Mouse (Mus musculus) midbrain, embryonic 13.5 days (tissue): ENCODE data around the gene Cask. TPM values are rescaled to one million over a fixed set of nuclear protein-coding genes. Genes with fewer than 3 reads are reported as not detected.

Source experiments
- ATAC-seq: fragments of 200-750 bp; cut with Nextera tagmentation; 2 replicates; pipeline ENCODE4 v1.8.0; 2017; ENCODE audit warnings: mild to moderate bottlenecking, moderate TSS enrichment, moderate library complexity
- H3K27ac ChIP-seq: fragments of 300-500 bp; sonication (generic); 2 replicates; pipeline ENCODE4 v1.5.1; 2015; ENCODE audit warnings: inconsistent platforms, mild to moderate bottlenecking, moderate library complexity
- H3K27me3 ChIP-seq: fragments of 300-500 bp; sonication (generic); 2 replicates; pipeline ENCODE4 v1.6.1; 2015; ENCODE audit warnings: mild to moderate bottlenecking, inconsistent platforms
- H3K36me3 ChIP-seq: fragments of 300-500 bp; sonication (generic); 2 replicates; pipeline ENCODE4 v1.6.1; 2015; ENCODE audit warnings: mild to moderate bottlenecking, inconsistent platforms
- H3K4me1 ChIP-seq: fragments of 300-500 bp; sonication (generic); replicated peaks from 2 replicates; pipeline ENCODE4 v1.6.1; 2015; ENCODE audit warnings: inconsistent platforms
- H3K4me2 ChIP-seq: fragments of 300-500 bp; sonication (generic); replicated peaks from 2 replicates; pipeline ENCODE4 v1.6.1; 2015; ENCODE audit warnings: moderate library complexity, mild to moderate bottlenecking, inconsistent platforms
- H3K4me3 ChIP-seq: fragments of 300-500 bp; sonication (generic); replicated peaks from 2 replicates; pipeline ENCODE4 v1.5.1; 2015; ENCODE audit warnings: mild to moderate bottlenecking, inconsistent platforms
- H3K9ac ChIP-seq: fragments of 300-500 bp; sonication (generic); replicated peaks from 2 replicates; pipeline ENCODE4 v1.6.1; 2015; ENCODE audit warnings: mild to moderate bottlenecking, inconsistent platforms
- H3K9me3 ChIP-seq: fragments of 300-500 bp; sonication (generic); 2 replicates; pipeline ENCODE4 v1.6.1; 2016; ENCODE audit warnings: mild to moderate bottlenecking, inconsistent platforms
- WGBS: fragments of 180-500 bp; shearing (Covaris S2); methylation state at CpG from one replicate; pipeline ENCODE4 v1.1.7; 2015; 5-methylcytosine and 5-hydroxymethylcytosine counted together
- polyA plus RNA-seq: library from polyadenylated mRNA; unstranded; fragments of >200 nt; fragmentation: Nextera tagmentation; extraction: Ambion mirVana; gene quantifications from 2 replicates; pipeline ENCODE4 v1.2.1, GENCODE M21; 2015

Gene Cask
- polyA plus RNA-seq, 1 experiment from 2014 or later = 45.7 TPM

GRCm38 (mm10) chrX:13618476-13618875 lies 232.7 kb downstream of the Cask start:
- WGBS = 87% methylated on average over 4 of the region's 4 CpGs
- no peak overlapping the region for H3K4me3 ChIP-seq
- H3K36me3 ChIP-seq = no peaks in the 10 kb centered on the region
- no peaks in the 10 kb centered on the region for H3K27me3 ChIP-seq
- no peaks in the 10 kb centered on the region for H3K9me3 ChIP-seq
- no peak overlapping the region for H3K4me2 ChIP-seq
- H3K9ac ChIP-seq = no peak overlapping the region
- H3K27ac ChIP-seq = no peak overlapping the region
- ATAC-seq = no peak
- no peaks in the 10 kb centered on the region for H3K4me1 ChIP-seq

DNA sequence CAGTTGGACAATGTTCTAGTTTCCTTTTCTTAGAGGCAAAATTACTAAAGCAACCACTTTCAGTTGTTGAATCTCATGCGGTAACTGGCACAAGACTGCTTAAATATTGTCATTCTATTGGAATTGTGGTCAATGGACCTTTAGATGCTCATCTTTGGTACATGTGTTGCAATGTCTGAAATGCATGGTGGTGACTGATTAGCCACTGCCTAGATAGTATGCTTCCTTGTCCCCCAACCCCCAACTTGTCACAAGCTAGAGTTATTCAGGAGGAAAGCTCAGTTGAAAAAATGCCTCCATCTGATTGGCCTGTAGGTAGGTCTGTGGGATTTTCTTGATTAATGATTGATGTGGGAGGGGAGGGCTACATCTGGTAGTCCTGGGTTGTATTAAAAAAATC lies 233.9 kb downstream of the Cask start:
- no peak for ATAC-seq
- Histone ChIP-seq H3K27ac (no peak overlapping the region), H3K27me3 (no peaks in the 10 kb centered on the region), H3K4me1 (no peaks in the 10 kb centered on the region), H3K9me3 (no peaks in the 10 kb centered on the region), H3K36me3 (peaks cover 4% of the 10 kb centered on the region; the same call in 1 of the 2 replicates), H3K4me2 (no peak overlapping the region), H3K4me3 (no peak overlapping the region), H3K9ac (no peak overlapping the region)
- WGBS = 96% methylated on average over 1 of the region's 1 CpGs

DNA sequence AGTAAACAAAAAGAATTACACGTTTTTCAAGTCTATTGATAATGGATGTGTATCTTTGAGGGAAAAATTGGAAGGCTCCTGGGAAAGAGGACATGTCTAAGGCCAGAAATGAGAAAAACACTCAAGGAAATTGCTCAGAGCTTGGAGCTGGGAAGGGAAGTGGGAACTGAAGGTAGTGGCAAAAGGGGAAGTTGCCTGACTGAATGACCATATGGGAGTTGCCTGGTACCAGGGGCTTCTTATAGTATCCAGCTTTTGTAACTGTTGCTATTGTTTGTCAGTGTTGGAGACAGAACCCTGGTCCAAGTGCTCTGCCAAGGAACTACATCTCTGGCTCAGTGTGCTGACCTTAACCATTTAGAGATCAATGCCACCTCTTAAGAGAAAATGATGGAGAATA lies 234.4 kb downstream of the Cask start:
- no peak overlapping the region for H3K4me3 ChIP-seq
- H3K4me1 ChIP-seq = no peaks in the 10 kb centered on the region
- WGBS = 49% methylated on average over 1 of the region's 1 CpGs
- no peak overlapping the region for H3K4me2 ChIP-seq
- no peak overlapping the region for H3K9ac ChIP-seq
- H3K9me3 ChIP-seq = no peaks in the 10 kb centered on the region
- no peak for ATAC-seq
- peaks cover 4% of the 10 kb centered on the region; the same call in 1 of the 2 replicates for H3K36me3 ChIP-seq
- no peak overlapping the region for H3K27ac ChIP-seq
- no peaks in the 10 kb centered on the region for H3K27me3 ChIP-seq

GRCm38 (mm10) chrX:13612115-13612514 lies 239.1 kb downstream of the Cask start:
- Histone ChIP-seq H3K9ac (no peak overlapping the region), H3K27ac (no peak overlapping the region), H3K9me3 (no peaks in the 10 kb centered on the region), H3K4me2 (no peak overlapping the region), H3K36me3 (peaks cover 4% of the 10 kb centered on the region; the same call in 1 of the 2 replicates), H3K4me1 (no peaks in the 10 kb centered on the region), H3K4me3 (no peak overlapping the region), H3K27me3 (no peaks in the 10 kb centered on the region)
- 81% methylated on average over 2 of the region's 2 CpGs for WGBS
- no peak for ATAC-seq

- no peaks in the 10 kb centered on the region for H3K4me1 ChIP-seq
- no peaks in the 10 kb centered on the region for H3K9me3 ChIP-seq
- H3K4me2 ChIP-seq = no peak overlapping the region
- 91% methylated on average over 5 of the region's 5 CpGs for WGBS
- H3K27ac ChIP-seq = no peak overlapping the region
- H3K36me3 ChIP-seq = peaks cover 4% of the 10 kb centered on the region; the same call in 1 of the 2 replicates
- H3K9ac ChIP-seq = no peak overlapping the region
- no peaks in the 10 kb centered on the region for H3K27me3 ChIP-seq
- no peak overlapping the region for H3K4me3 ChIP-seq
- ATAC-seq = no peak
Measured at GRCm38 (mm10) chrX:13611114-13611513, 240.1 kb downstream of the Cask start.

DNA sequence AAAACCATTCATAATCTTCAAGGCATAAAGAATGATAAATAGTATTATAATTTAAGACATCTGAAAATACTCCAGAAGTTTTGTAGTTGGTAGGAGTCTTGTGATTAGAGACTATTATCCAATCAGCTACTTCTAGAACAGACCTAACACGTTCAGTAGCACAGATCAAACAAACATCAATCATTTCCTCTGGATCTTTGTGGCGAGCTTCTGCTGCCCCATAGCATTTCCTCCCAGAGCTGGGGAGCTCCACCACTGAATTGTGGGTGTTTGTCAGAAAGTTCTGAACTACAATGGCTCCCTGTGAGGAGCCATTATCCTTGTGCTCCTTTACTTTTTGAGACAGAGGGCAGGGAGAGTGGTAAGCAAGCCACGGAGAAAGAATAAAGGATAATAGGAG lies 243.4 kb downstream of the Cask start:
- Histone ChIP-seq H3K27me3 (no peaks in the 10 kb centered on the region), H3K4me1 (no peaks in the 10 kb centered on the region), H3K9ac (no peak overlapping the region), H3K9me3 (no peaks in the 10 kb centered on the region), H3K4me2 (no peak overlapping the region), H3K4me3 (no peak overlapping the region), H3K36me3 (no peaks in the 10 kb centered on the region), H3K27ac (no peak overlapping the region)
- no peak for ATAC-seq
- WGBS = 53% methylated on average over 3 of the region's 3 CpGs

GRCm38 (mm10) chrX:13606741-13607140 lies 244.4 kb downstream of the Cask start:
- Histone ChIP-seq H3K27me3 (no peaks in the 10 kb centered on the region), H3K9me3 (no peaks in the 10 kb centered on the region), H3K9ac (no peak overlapping the region), H3K4me2 (no peak overlapping the region), H3K27ac (no peak overlapping the region), H3K4me3 (no peak overlapping the region), H3K4me1 (no peaks in the 10 kb centered on the region), H3K36me3 (no peaks in the 10 kb centered on the region)
- WGBS = 72% methylated on average over 3 of the region's 3 CpGs
- ATAC-seq = no peak

DNA sequence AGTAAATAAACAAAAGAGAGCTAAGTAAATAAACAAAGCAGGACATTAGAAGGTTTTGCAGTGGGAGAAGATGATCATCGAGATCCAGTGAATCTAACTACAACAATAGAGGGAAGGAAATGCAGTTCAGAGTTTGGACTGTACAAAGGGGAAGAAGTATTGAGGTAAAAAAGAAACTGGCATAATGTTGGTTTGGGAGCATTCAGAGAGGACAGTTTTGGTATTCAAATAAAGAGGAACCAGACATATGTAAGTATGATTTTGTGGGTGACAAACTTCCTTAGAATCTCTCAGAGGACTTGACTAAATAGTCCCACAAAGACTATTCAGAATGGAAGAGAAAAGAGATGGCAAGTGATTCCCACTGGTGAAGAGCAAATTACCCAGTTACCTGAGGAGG lies 251.2 kb downstream of the Cask start:
- Histone ChIP-seq H3K4me3 (no peak overlapping the region), H3K36me3 (no peaks in the 10 kb centered on the region), H3K4me1 (no peaks in the 10 kb centered on the region), H3K27ac (no peak overlapping the region), H3K9ac (no peak overlapping the region), H3K9me3 (no peaks in the 10 kb centered on the region), H3K27me3 (no peaks in the 10 kb centered on the region), H3K4me2 (no peak overlapping the region)
- WGBS = 86% methylated on average over 1 of the region's 1 CpGs
- ATAC-seq = no peak

GRCm38 (mm10) chrX:13599373-13599772 lies 251.8 kb downstream of the Cask start:
- Histone ChIP-seq H3K9me3 (no peaks in the 10 kb centered on the region), H3K4me3 (no peak overlapping the region), H3K4me2 (no peak overlapping the region), H3K36me3 (no peaks in the 10 kb centered on the region), H3K4me1 (no peaks in the 10 kb centered on the region), H3K9ac (no peak overlapping the region), H3K27me3 (no peaks in the 10 kb centered on the region), H3K27ac (no peak overlapping the region)
- WGBS = 90% methylated on average over 2 of the region's 2 CpGs
- no peak for ATAC-seq

DNA sequence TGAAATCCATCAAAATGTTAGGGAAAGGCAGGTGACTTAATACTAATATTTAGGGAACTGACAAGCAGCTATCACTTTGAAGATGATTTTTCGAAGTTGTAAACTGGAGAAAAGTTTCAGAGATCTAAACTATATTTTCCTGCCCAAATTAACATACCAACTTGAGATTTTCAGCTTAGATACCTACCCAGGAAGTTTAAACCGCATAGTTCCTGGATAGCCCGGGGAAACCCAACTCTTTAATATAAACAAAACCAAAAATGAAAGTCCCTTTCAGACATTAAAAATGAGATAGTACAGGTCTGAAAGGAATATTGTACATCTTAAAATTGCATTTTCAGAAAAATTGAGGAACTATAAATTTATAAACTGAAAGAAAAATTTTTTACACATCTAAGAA lies 273.5 kb downstream of the Cask start:
- no peak overlapping the region for H3K27ac ChIP-seq
- 87% methylated on average over 3 of the region's 3 CpGs for WGBS
- no peaks in the 10 kb centered on the region for H3K9me3 ChIP-seq
- H3K27me3 ChIP-seq = no peaks in the 10 kb centered on the region
- H3K4me2 ChIP-seq = no peak overlapping the region
- ATAC-seq = no peak
- H3K4me3 ChIP-seq = no peak overlapping the region
- H3K36me3 ChIP-seq = 0 out of 2 replicates have a peak, but pooled peaks cover 5% of the 10 kb centered on the region
- H3K4me1 ChIP-seq = no peaks in the 10 kb centered on the region
- no peak overlapping the region for H3K9ac ChIP-seq

GRCm38 (mm10) chrX:13576606-13577005 lies 274.6 kb downstream of the Cask start:
- 75% methylated on average over 2 of the region's 2 CpGs for WGBS
- no peaks in the 10 kb centered on the region for H3K4me1 ChIP-seq
- H3K27ac ChIP-seq = no peak overlapping the region
- no peak for ATAC-seq
- H3K27me3 ChIP-seq = no peaks in the 10 kb centered on the region
- no peak overlapping the region for H3K4me2 ChIP-seq
- H3K36me3 ChIP-seq = 0 out of 2 replicates have a peak, but pooled peaks cover 5% of the 10 kb centered on the region
- no peaks in the 10 kb centered on the region for H3K9me3 ChIP-seq
- H3K4me3 ChIP-seq = no peak overlapping the region
- H3K9ac ChIP-seq = no peak overlapping the region

DNA sequence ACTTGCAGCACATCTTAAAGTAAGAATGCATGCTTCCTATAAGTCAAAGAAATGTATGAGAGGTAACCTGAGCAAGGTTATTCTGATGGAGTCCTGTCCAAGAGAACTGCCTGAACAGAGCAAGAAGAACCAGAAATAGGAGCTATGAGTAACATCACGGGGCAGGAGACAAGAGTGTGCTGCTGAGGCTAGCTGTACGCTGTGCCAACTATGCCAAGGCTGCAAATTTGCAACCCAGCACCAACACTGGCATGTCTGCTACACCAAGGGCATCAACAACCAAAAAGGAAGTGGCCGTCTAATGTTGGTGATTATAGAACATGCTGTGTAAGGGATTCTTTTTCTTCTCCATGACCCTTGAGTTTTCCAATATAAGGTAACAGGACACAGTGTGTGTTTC lies 276.3 kb downstream of the Cask start:
- no peaks in the 10 kb centered on the region for H3K27me3 ChIP-seq
- 0 out of 2 replicates have a peak, but pooled peaks cover 5% of the 10 kb centered on the region for H3K36me3 ChIP-seq
- ATAC-seq = no peak
- H3K4me2 ChIP-seq = no peak overlapping the region
- 87% methylated on average over 3 of the region's 3 CpGs for WGBS
- H3K27ac ChIP-seq = no peak overlapping the region
- no peak overlapping the region for H3K4me3 ChIP-seq
- no peaks in the 10 kb centered on the region for H3K9me3 ChIP-seq
- H3K9ac ChIP-seq = no peak overlapping the region
- no peaks in the 10 kb centered on the region for H3K4me1 ChIP-seq

- no peaks in the 10 kb centered on the region for H3K27me3 ChIP-seq
- no peaks in the 10 kb centered on the region for H3K9me3 ChIP-seq
- no peak overlapping the region for H3K9ac ChIP-seq
- 0 out of 2 replicates have a peak, but pooled peaks cover 5% of the 10 kb centered on the region for H3K36me3 ChIP-seq
- H3K4me3 ChIP-seq = no peak overlapping the region
- H3K4me2 ChIP-seq = no peak overlapping the region
- H3K4me1 ChIP-seq = no peaks in the 10 kb centered on the region
- WGBS = 81% methylated on average over 2 of the region's 2 CpGs
- H3K27ac ChIP-seq = no peak overlapping the region
- no peak for ATAC-seq
Measured at GRCm38 (mm10) chrX:13574298-13574697, 276.9 kb downstream of the Cask start.
